Mouse (Mus musculus) neural tube, embryonic 14.5 days (tissue): Measurements from ENCODE around the gene Usp10. TPM values are rescaled to one million over a fixed set of nuclear protein-coding genes. Genes with fewer than 3 reads are reported as not detected.

Experiments used
- ATAC-seq: fragments of 200-750 bp; cut with Nextera tagmentation; 2 replicates; pipeline ENCODE4 v1.8.0; 2017; ENCODE audit warnings: low read depth, mild to moderate bottlenecking, moderate TSS enrichment, moderate library complexity
- H3K27ac ChIP-seq: fragments of 300-500 bp; sonication (generic); 2 replicates; pipeline ENCODE4 v1.5.1; 2014; ENCODE audit warnings: low read depth, mild to moderate bottlenecking, control low read depth, low read length, moderate library complexity, mixed read lengths
- H3K27me3 ChIP-seq: fragments of 300-500 bp; sonication (generic); 2 replicates; pipeline ENCODE4 v1.6.1; 2014; ENCODE audit warnings: low read length; ENCODE audit not compliant: control insufficient read depth, insufficient read depth
- H3K36me3 ChIP-seq: fragments of 300-500 bp; sonication (generic); 2 replicates; pipeline ENCODE4 v1.6.1; 2014; ENCODE audit warnings: low read length, mixed read lengths; ENCODE audit not compliant: control insufficient read depth, insufficient read depth
- H3K4me1 ChIP-seq: fragments of 300-500 bp; sonication (generic); 2 replicates; pipeline ENCODE4 v1.6.1; 2014; ENCODE audit warnings: low read length; ENCODE audit not compliant: control insufficient read depth, insufficient read depth
- H3K4me2 ChIP-seq: fragments of 300-500 bp; sonication (generic); 2 replicates; pipeline ENCODE4 v1.6.1; 2014; ENCODE audit warnings: mild to moderate bottlenecking, low read depth, low read length, control low read depth
- H3K4me3 ChIP-seq: fragments of 300-500 bp; sonication (generic); 2 replicates; pipeline ENCODE4 v1.5.1; 2014; ENCODE audit warnings: low read depth, low read length, control low read depth, mixed read lengths
- H3K9ac ChIP-seq: fragments of 300-500 bp; sonication (generic); replicated peaks from 2 replicates; pipeline ENCODE4 v1.6.1; 2014; ENCODE audit warnings: low read depth, mild to moderate bottlenecking, control low read depth, low read length, mixed read lengths
- H3K9me3 ChIP-seq: fragments of 300-500 bp; sonication (generic); 2 replicates; pipeline ENCODE4 v1.6.1; 2016; ENCODE audit warnings: low read length; ENCODE audit not compliant: control insufficient read depth
- WGBS: fragments of 180-500 bp; shearing (Covaris S2); extraction: QIAGEN DNeasy Blood & Tissue Kit; methylation state at CpG from one replicate; pipeline ENCODE4 v1.1.7; 2014; 5-methylcytosine and 5-hydroxymethylcytosine counted together
- polyA plus RNA-seq: library from polyadenylated mRNA; unstranded; fragments of >200 nt; fragmentation: Nextera tagmentation; extraction: Ambion mirVana; gene quantifications from 2 replicates; pipeline ENCODE4 v1.2.1, GENCODE M21; 2014

The Usp10 gene
- polyA plus RNA-seq, 1 experiment from 2014 or later: 100 TPM

GRCm38 (mm10) chr8:119988087-119988486 is 77.9 kb downstream of the Usp10 start:
- Histone ChIP-seq H3K36me3 (no peaks in the 10 kb centered on the region), H3K27me3 (peaks cover 4% of the 10 kb centered on the region; the same call in 1 of the 2 replicates), H3K4me2 (no peak overlapping the region), H3K9ac (no peak overlapping the region), H3K4me1 (0 out of 2 replicates have a peak, but pooled peaks cover 3% of the 10 kb centered on the region), H3K4me3 (no peak overlapping the region), H3K27ac (no peak overlapping the region), H3K9me3 (no peaks in the 10 kb centered on the region)
- 69% methylated on average over 15 of the region's 15 CpGs for WGBS
- no peak for ATAC-seq

DNA sequence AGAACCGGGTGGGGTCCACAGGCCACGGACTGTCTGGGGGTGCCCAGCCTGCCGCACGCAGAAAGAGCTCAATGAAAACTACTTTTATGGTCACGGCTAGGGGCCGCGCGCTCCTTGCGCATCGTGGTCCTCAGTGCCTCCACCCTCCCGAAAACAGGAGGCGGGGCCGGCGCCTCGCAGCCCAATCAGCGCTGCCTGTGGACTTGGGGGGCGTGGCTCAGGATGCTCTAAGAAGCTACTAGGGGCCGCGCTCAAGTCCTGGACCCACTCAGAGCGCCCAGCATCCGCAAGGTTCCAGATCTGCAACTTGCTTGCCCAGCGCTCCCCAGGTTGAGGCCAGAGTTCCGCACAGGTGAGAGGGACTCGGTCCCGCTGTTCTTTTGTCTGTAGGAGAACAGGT is 82.1 kb downstream of the Usp10 start, which contains the start of gene Crispld2:
Gene Crispld2, plus strand, starts transcription at position 190 of the 400 bp plus-strand sequence.
- H3K4me1 ChIP-seq: 0 out of 2 replicates have a peak, but pooled peaks cover 3% of the 10 kb centered on the region
- no peak within 1 kb of the TSS for H3K9ac ChIP-seq
- WGBS: under 1% methylated on average over 25 of the region's 25 CpGs

DNA sequence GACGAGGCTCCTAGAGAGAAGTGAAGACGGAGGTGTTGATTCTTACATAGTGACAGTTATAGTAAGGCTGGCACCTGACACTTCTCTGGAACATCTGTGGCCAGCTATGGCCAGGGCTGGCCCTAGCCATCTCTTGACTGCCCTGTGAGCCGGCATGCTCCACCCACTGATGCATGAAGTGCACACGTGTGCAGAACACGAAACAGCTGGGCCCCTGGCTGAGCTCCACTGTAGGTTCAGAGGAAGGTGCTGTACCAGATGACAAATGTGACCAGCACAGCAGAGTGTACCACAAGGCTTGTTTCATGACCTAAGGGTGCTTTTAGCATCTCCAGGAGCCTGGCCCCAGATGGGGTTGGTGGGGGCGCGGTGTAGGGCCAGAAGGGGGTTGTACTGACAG is 84.0 kb downstream of the Usp10 start:
- H3K4me2 ChIP-seq: no peak overlapping the region
- no peak for ATAC-seq
- H3K4me3 ChIP-seq: no peak overlapping the region
- H3K4me1 ChIP-seq: 0 out of 2 replicates have a peak, but pooled peaks cover 3% of the 10 kb centered on the region
- no peak overlapping the region for H3K27ac ChIP-seq
- 64% methylated on average over 7 of the region's 7 CpGs for WGBS
- H3K36me3 ChIP-seq: no peaks in the 10 kb centered on the region
- no peak overlapping the region for H3K9ac ChIP-seq
- no peaks in the 10 kb centered on the region for H3K9me3 ChIP-seq
- peaks cover 4% of the 10 kb centered on the region; the same call in 1 of the 2 replicates for H3K27me3 ChIP-seq

More for the DNA sequence above, 82.1 kb downstream of the Usp10 start, which contains the start of gene Crispld2:
- Histone ChIP-seq H3K27ac (no peak within 1 kb of the TSS), H3K4me2 (peak within 1 kb of the TSS; percentile 55), H3K27me3 (peaks cover 4% of the 10 kb centered on the region; the same call in 1 of the 2 replicates), H3K4me3 (peak within 1 kb of the TSS; percentile 24), H3K36me3 (no peaks in the 10 kb centered on the region), H3K9me3 (no peaks in the 10 kb centered on the region)
- peak; percentile 88 for ATAC-seq

GRCm38 (mm10) chr8:119994556-119994955 is 84.4 kb downstream of the Usp10 start:
- H3K36me3 ChIP-seq: no peaks in the 10 kb centered on the region
- H3K4me1 ChIP-seq: 0 out of 2 replicates have a peak, but pooled peaks cover 3% of the 10 kb centered on the region
- peaks cover 4% of the 10 kb centered on the region; the same call in 1 of the 2 replicates for H3K27me3 ChIP-seq
- no peak overlapping the region for H3K9ac ChIP-seq
- no peak overlapping the region for H3K4me2 ChIP-seq
- H3K9me3 ChIP-seq: no peaks in the 10 kb centered on the region
- no peak overlapping the region for H3K27ac ChIP-seq
- no peak overlapping the region for H3K4me3 ChIP-seq
- no peak for ATAC-seq
- 67% methylated on average over 6 of the region's 6 CpGs for WGBS

DNA sequence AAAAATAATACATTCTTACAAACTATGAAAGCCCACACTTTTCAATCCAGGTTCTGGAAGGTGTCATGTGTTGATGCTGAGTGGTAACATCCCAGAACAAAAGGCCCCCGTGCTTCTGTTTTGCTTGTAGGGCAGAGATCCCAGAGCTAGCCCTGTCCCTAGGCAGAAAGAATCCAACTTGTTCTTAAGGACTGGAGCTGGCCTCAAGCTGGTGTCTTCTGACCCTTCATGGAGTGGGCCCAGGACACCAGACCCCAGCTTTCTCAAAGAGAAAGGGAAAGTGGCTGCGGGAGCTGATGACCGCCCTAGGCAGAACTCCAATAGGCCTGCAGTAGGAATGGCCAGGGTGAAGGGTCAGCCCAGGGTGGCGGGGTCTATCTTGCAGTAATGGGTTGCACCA is 87.1 kb downstream of the Usp10 start:
- no peaks in the 10 kb centered on the region for H3K36me3 ChIP-seq
- H3K4me2 ChIP-seq: no peak overlapping the region
- no peak overlapping the region for H3K9ac ChIP-seq
- 0 out of 2 replicates have a peak, but pooled peaks cover 3% of the 10 kb centered on the region for H3K4me1 ChIP-seq
- H3K4me3 ChIP-seq: no peak overlapping the region
- no peak overlapping the region for H3K27ac ChIP-seq
- no peaks in the 10 kb centered on the region; the same call in 1 of the 2 replicates for H3K27me3 ChIP-seq
- 89% methylated on average over 4 of the region's 4 CpGs for WGBS
- no peak for ATAC-seq
- H3K9me3 ChIP-seq: no peaks in the 10 kb centered on the region

GRCm38 (mm10) chr8:120000461-120000860 is 90.3 kb downstream of the Usp10 start:
- Histone ChIP-seq H3K4me3 (no peak overlapping the region), H3K9ac (no peak overlapping the region), H3K4me1 (no peaks in the 10 kb centered on the region), H3K4me2 (no peak overlapping the region), H3K36me3 (no peaks in the 10 kb centered on the region), H3K27me3 (no peaks in the 10 kb centered on the region), H3K27ac (no peak overlapping the region), H3K9me3 (no peaks in the 10 kb centered on the region)
- ATAC-seq: no peak
- WGBS: 74% methylated on average over 8 of the region's 8 CpGs

- Histone ChIP-seq H3K9ac (no peak overlapping the region), H3K27ac (no peak overlapping the region), H3K4me2 (no peak overlapping the region), H3K27me3 (no peaks in the 10 kb centered on the region), H3K4me1 (no peaks in the 10 kb centered on the region), H3K36me3 (no peaks in the 10 kb centered on the region), H3K9me3 (no peaks in the 10 kb centered on the region), H3K4me3 (no peak overlapping the region)
- WGBS: 65% methylated on average over 7 of the region's 7 CpGs
- no peak for ATAC-seq
Measured at GRCm38 (mm10) chr8:120001712-120002111, 91.6 kb downstream of the Usp10 start.

- Histone ChIP-seq H3K9ac (no peak overlapping the region), H3K27me3 (no peaks in the 10 kb centered on the region), H3K27ac (no peak overlapping the region), H3K4me2 (no peak overlapping the region), H3K36me3 (no peaks in the 10 kb centered on the region), H3K9me3 (no peaks in the 10 kb centered on the region), H3K4me1 (no peaks in the 10 kb centered on the region), H3K4me3 (no peak overlapping the region)
- 66% methylated on average over 9 of the region's 9 CpGs for WGBS
- no peak for ATAC-seq
Measured at GRCm38 (mm10) chr8:120002348-120002747, 92.2 kb downstream of the Usp10 start.

- no peaks in the 10 kb centered on the region for H3K27me3 ChIP-seq
- no peak overlapping the region for H3K9ac ChIP-seq
- H3K4me3 ChIP-seq: no peak overlapping the region
- H3K4me2 ChIP-seq: no peak overlapping the region
- no peaks in the 10 kb centered on the region for H3K4me1 ChIP-seq
- H3K36me3 ChIP-seq: no peaks in the 10 kb centered on the region
- no peak overlapping the region for H3K27ac ChIP-seq
- no peaks in the 10 kb centered on the region for H3K9me3 ChIP-seq
- 33% methylated on average over 14 of the region's 14 CpGs for WGBS
- no peak for ATAC-seq
Measured at GRCm38 (mm10) chr8:120004154-120004702, 94.1 kb downstream of the Usp10 start.
